Mouse (Mus musculus): ENCODE measurements around the gene Gbf1. TPM values are rescaled to one million over a fixed set of nuclear protein-coding genes. Genes with fewer than 3 reads are reported as not detected.

Gene Gbf1
- total RNA-seq, 2 experiments from 2014 or later, result 87.4 to 98.2 TPM

DNA sequence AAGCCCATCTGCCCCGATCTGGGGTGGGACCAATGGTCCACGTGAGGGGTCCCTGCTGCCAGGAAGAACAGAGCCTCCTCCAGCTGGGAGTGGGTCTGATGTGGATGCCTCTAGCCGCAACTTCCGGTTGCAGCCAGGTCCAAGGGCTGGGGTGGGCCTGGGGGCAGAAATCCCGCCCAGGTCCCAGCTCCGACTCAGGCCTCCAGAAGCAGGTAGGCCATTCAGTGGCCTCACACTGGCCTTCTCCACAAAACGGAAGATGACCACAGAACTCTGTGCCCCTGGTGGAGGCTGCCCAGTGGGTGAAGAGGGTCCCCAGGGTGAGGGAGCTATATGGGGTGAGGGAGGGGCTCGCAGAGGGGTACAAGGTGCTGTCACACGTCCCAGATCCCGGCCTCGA, 172.1 kb downstream of the Gbf1 start:
- no peak for DNase-seq (ENCODE audit: low spot score in 2 of 2)
- intact Hi-C loops (cut with DNase I), result no loop called here

DNA sequence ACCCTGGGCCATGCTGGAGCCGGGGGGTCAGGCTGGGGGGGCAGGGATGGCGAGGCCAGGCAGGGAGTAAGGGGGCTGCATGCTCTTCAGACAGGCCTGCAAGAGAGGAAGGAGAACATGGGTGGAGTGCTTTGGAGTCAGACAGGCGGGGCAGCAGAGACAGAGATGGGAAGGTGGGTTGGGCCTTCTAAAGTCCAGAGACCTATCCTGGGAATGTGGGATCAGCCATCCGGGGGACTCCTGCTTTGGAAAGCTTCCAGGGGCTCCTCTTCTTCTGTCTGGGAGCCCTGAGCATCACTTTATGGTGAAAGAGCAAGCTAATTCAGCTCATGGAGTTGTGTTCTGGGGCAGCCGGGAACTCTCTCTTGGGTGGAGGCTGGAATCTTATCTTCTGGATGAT, 172.6 kb downstream of the Gbf1 start:
- intact Hi-C loops (cut with DNase I), result loop anchor here (5.0 kb wide), 1 partner anchor 177 kb away; the partner anchor contains the start of gene Trim8
- DNase-seq (ENCODE audit: low spot score in 2 of 2), result no peak

DNA sequence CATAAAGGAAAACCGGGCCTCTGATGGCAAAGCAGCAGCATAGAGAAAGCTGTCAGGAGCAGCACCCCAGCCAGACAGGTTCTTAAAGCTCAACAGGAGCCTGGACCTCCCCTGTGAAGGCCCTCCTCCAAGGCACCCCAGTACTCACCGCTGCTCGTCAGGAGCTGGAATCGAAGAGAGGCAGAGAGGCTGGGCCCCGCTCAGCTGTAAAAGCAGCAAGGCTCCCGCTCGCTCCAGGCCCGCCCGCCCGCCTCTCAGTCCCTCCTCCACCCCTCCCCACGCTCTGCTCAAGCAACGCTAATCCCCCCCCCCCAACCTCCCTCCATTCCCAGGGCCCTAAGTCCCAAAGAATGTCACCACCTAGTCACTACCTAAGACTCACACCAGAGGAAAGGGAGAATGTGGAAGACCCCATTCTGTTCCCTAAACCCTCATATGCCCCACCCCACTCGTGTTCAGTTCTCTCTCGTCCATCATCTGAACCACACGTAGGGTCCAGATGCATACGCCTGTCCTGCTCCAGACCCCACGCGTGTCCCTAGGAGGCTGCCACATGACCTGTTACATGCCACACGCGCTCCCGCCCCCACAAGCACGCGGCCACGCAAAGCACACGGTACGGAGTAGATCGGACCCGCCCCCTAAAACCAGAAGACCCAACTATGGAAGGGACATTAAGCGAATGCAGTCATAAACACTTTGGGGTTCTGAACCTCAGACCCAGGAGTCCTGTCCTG, 173.9 kb downstream of the Gbf1 start:
- intact Hi-C loops (cut with DNase I), result loop anchor here (5.0 kb wide), 1 partner anchor 176 kb away; the partner anchor contains the start of gene Trim8
- peak in 1 of 2 experiments; percentile 54 for DNase-seq (ENCODE audit: low spot score in 2 of 2)

DNA sequence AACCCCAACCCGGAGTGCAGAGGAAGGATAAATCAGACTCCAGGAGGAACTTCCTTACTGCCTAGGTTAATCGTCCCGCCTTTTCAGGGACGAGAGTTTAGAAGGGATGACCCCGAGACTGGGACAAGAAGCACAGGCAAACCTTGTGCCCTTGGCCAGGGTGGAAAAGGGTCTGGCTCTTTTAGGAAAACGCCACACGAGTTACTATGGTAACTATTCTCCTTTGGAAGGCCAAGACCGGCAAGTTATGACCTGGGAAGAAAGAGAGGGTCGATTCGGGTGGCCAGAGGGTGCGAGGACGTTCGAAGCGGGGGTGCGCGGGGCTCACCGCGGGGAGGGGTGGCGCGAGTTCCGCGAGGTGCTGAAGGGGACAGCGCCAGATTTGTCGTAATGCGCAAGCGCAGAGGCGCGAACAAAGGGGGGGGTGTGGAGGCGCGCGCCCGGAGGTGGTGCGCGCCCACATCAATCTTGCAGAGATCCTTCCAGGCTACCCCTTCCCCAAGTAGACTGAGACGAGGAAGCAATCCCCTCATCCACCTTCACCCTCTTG, 174.5 kb downstream of the Gbf1 start, which contains the start of gene Psd:
Psd (minus strand) TSS at position 401 of the 550 bp plus-strand sequence.
- intact Hi-C loops (cut with DNase I), result loop anchor here (5.0 kb wide), 1 partner anchor 175 kb away; the partner anchor contains the start of gene Trim8
- DNase-seq (ENCODE audit: low spot score in 2 of 2), result peak; percentile 65 to 77

DNA sequence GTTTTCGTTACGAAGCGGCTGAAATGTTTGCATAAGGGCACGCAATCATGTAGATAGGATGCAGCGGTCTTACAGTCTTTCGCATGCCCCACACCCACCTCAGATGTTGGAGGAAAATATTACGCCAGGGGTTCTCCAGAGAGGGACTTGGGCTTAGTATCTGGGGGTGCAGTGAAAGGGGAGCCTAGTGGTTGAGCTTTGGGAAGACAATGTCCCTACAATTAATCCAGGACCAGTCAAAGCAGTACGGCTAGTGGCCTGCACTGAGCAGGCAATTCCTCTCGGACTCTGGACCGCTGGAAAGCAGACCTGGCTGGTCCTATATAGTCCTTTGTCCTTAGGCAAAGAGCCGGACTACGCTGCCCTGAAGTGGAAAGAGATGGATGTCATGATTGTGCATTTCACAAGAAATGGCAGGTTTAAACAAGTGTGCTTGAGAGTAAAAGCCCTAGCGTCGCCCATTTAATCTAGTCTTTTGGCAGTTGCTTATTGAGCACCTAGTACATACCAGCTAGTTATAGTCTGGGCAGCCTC, 175.3 kb downstream of the Gbf1 start:
- intact Hi-C loops (cut with DNase I), result loop anchor here (5.0 kb wide), 1 partner anchor 175 kb away; the partner anchor contains the start of gene Trim8
- no peak for DNase-seq (ENCODE audit: low spot score in 2 of 2)

DNA sequence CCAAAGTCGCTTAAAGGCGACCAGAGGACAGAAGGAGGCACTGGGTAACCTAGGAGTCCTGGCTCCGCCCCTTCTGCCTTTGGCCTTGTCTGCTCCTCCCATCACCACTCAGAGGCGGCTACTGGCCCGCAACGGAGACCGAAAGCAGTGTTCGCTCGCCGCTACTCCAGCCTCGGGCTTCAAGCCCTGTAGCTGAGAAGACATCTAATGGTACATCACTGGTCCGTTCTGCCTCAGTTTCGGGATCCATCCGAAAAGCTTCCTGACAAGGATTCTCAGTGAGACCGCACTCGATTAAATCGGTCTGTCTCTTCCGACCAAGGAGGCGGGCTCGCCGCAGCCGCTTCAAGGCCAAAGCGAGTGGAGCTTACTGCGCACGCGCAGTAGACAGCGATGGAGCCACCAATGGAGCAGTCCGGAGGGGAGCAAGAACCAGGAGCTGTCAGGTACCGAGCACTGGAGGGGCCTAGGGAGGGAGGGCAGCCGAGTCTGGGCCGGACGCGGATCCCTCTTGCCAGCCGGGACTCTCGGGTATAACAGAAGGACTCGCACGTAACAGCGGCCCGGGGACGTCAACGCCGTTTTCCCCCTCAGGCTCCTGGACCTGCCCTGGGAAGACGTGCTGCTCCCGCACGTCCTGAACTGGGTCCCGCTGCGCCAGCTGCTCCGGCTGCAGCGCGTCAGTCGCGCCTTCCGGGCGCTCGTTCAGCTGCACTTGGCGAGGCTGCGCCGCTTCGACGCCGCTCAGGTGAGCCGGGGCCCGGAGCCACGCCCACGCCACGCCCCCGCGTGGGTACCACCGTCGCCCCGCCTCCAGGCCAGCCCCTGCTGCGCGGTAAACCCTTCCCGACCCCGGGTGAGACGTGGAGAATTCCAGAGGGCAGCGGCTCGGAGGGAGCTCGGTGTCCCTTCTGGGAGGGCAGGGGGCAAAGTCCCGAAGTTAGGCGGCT, 176.0 kb downstream of the Gbf1 start, which contains the start of gene Fbxl15:
Fbxl15 (plus strand) TSS at position 104 of the 950 bp plus-strand sequence.
- peak; percentile 98 for DNase-seq (ENCODE audit: low spot score in 2 of 2)
- intact Hi-C loops (cut with DNase I), result loop anchor here (5.0 kb wide), 1 partner anchor 174 kb away; the partner anchor contains the start of gene Trim8

DNA sequence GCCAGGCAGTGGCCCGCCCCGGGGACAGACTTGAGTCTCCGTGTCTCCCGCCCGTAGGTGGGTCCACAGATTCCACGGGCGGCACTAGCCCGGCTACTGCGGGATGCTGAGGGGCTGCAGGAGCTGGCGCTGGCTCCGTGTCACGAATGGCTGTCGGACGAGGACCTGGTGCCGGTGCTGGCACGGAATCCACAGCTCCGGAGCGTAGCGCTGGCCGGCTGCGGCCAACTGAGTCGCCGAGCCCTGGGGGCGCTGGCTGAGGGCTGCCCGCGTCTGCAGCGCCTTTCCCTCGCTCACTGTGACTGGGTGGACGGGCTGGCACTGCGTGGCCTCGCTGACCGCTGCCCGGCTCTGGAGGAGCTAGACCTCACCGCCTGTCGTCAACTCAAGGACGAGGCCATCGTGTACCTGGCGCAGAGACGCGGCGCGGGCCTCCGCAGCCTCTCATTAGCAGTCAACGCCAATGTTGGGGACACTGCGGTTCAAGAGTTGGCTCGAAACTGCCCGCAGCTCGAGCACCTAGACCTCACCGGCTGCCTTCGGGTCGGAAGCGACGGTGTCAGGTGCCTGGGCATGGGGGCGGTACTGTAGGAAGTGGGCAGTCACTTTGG, 176.8 kb downstream of the Gbf1 start:
- intact Hi-C loops (cut with DNase I), result loop anchor here (5.0 kb wide), 1 partner anchor 173 kb away; the partner anchor contains the start of gene Trim8
- no peak for DNase-seq (ENCODE audit: low spot score in 2 of 2)

DNA sequence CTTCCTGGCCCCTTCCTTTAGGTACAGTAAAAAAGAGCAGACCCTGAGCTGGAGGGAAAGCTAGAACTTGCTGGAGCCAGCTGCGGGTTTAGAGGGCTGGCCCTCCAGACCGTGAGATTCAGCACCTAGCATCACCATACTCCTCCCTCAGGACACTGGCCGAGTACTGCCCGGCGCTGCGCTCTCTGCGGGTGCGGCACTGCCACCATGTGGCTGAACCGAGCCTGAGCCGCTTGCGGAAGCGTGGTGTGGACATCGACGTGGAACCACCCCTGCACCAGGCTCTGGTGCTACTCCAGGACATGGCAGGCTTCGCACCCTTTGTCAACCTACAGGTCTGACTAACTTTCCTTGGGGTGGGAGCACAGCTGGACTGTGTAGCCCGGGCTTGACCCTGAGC, 177.6 kb downstream of the Gbf1 start:
- DNase-seq (ENCODE audit: low spot score in 2 of 2), result peak; percentile 83 to 87
- intact Hi-C loops (cut with DNase I), result loop anchor here (1.0 to 5.0 kb wide), 2 partner anchors 26 to 172 kb away; partner anchors contain the start of genes Nfkb2 and Trim8

DNA sequence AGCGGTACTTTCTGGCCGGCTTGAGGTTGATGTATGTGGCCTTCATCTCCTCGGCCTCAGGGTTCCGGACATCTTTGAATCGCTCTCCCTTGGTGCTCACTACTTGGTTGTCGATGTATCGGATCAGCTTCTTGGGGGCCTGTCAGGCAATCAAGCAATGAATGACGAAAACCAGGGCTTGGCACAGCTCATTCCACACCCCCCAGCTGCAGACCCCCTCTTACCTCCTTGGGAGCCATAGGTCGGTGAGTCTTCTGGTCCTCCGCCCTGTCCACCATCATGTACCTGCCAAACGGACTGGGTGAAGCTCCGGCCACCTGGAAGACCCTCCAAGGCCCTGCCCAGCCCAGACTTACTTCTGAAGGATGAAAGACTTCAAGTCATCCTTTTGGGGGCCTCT, 178.4 kb downstream of the Gbf1 start:
- intact Hi-C loops (cut with DNase I), result loop anchor here (1.0 kb wide), 1 partner anchor 26 kb away; the partner anchor contains the start of gene Nfkb2
- no peak for DNase-seq (ENCODE audit: low spot score in 2 of 2)

DNA sequence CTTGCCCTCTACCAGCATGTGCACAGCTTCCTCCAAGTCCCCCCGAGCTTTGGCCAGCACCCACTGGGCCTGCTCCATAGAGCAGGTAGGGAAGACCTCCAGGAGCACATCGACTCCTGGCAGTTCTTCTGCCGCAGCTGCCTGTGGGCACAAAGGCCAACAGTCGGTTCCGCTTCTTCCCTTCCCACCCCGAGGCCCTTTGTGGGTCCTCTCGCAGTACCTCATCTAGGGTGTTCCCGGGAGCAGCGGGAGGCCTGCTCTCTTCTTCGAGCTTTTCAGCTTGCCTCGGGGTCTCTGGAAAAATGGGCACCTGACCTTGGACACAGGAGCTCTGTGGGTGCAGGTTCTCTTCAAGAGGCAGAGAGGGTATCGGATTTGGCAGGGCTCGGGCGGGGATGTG, 179.0 kb downstream of the Gbf1 start:
- intact Hi-C loops (cut with DNase I), result no loop called here
- DNase-seq (ENCODE audit: low spot score in 2 of 2), result no peak

DNA sequence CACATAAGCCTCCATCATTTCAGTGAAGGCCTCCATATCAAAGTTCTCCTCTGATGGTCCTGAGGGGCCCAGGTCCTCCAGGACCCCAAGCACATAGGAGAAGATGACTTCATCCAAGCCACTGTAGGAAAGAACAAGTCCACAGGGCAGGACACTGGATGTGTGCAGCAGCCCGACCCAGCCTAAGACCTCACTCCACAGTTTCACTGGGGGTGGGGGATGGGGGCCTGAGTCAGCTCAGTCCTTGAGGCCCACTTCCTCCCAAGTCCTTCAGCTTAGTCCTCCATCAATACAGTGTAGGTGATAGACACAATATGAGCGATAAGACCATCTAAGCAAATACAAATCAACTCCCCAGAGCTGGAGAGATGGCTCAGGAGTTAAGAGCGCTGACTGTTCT, 179.6 kb downstream of the Gbf1 start:
- DNase-seq (ENCODE audit: low spot score in 2 of 2), result no peak
- intact Hi-C loops (cut with DNase I), result no loop called here

DNA sequence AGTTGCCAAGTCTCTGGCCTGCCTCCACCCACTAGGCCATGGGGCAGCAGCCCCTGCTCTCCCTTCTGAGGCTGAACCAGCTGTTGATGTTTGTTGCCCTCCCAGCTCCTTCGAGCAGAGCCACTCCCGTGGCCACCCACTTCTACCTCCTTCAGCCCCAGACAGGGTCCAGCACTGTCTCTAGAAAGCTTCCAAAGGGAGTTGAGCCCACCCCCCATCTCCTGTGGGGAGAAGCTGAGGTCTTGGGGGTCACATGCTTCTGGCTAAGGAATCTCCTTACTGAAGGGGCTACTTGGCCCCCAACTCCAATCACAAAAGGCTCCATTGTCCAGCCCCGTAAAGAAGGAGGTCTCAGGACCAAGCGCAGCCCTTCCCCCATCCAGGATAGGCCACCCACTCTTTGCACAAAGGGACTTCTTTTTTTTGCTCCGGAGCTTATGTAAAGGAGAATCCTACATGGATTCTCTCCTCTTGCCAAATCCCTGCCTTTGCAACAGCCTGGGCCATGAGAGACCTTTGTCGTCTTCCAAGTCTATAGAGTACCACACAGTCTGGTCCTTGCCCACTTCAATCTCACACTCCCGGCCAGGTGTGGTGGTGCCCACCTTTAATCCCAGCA, 180.5 kb downstream of the Gbf1 start:
- intact Hi-C loops (cut with DNase I), result no loop called here
- DNase-seq (ENCODE audit: low spot score in 2 of 2), result peak in 1 of 2 experiments; percentile 60

DNA sequence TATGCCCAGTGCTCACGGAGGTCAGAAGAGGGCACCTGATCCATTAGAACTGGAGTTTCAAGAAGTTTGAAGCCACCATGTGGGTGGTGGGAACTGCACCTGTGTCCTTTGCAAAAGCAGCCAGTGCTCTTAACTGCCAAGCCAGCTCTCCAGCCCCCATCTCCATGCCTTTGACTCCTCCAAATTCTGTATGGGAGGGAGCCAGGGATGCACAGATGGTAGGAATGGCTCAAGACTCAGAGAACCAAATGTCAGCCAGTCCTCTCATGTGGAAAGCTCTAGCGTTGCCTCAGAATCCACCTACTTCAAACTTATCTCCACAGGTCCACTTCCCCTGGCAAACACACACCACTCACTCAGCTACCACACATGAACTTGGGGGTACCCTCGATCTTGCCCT, 181.6 kb downstream of the Gbf1 start:
- intact Hi-C loops (cut with DNase I), result no loop called here
- DNase-seq (ENCODE audit: low spot score in 2 of 2), result no peak

Other genes with a start within 250 kb of the Gbf1 start
- gene Armh3, start 154.0 kb upstream of the Gbf1 start, total RNA-seq (2021), result 10 to 100 TPM; 19.7 to 19.8 TPM
- gene Hps6, start 149.0 kb upstream of the Gbf1 start, total RNA-seq (2021), result 1 to 10 TPM; 5.7 TPM
- 10 to 100 TPM; 23.3 to 27.7 TPM for gene Pprc1, start 107.6 kb upstream of the Gbf1 start, total RNA-seq (2021)
- gene Ldb1, start 107.3 kb upstream of the Gbf1 start, total RNA-seq (2021), result 100 to 1,000 TPM; 104 to 105 TPM
- 10 to 100 TPM; 40.1 to 41.8 TPM for gene Nolc1, start 76.6 kb upstream of the Gbf1 start, total RNA-seq (2021)
- not detected for gene Elovl3, start 20.6 kb upstream of the Gbf1 start, total RNA-seq (2021)
- not detected for gene Pitx3, start 4.2 kb upstream of the Gbf1 start, total RNA-seq (2021)
- 1 to 10 TPM; 2.4 to 3.0 TPM for gene Nfkb2, start 151.8 kb downstream of the Gbf1 start, total RNA-seq (2021)
- 100 to 1,000 TPM; 588 to 629 TPM for gene Psd, start 174.6 kb downstream of the Gbf1 start, total RNA-seq (2021)
- gene Fbxl15, start 175.7 kb downstream of the Gbf1 start, total RNA-seq (2021), result 10 to 100 TPM; 28.6 to 29.0 TPM
- 100 to 1,000 TPM; 174 to 185 TPM for gene Cuedc2, start 186.2 kb downstream of the Gbf1 start, total RNA-seq (2021)
- 10 to 100 TPM; 24.1 to 28.1 TPM for gene Mfsd13a, start 188.6 kb downstream of the Gbf1 start, total RNA-seq (2021)
- gene 2310034G01Rik, start 197.8 kb downstream of the Gbf1 start, total RNA-seq (2021), result 1 to 10 TPM in 1 of 2 experiments, under 1 TPM in 1; 0.94 to 1.2 TPM
- 100 to 1,000 TPM; 187 to 190 TPM for gene Actr1a, start 243.2 kb downstream of the Gbf1 start, total RNA-seq (2021)
- 10 to 100 TPM; 16.8 to 21.0 TPM for gene Sufu, start 244.4 kb downstream of the Gbf1 start, total RNA-seq (2021)